In genomic region chr2:152393225-152394017, GRCm38 (mm10) we compare ENCODE assay signal across 9 mouse cellular contexts. TPM values are rescaled to one million over a fixed set of nuclear protein-coding genes. Genes with fewer than 3 reads are reported as not detected.
A peak's percentile ranks its signal among the peaks of the same experiment; 100 is the strongest.
DNase-seq lines count a peak whose midpoint lies in the region; ATAC-seq and TF ChIP-seq lines count a peak whose summit lies in the region.
"Had no signal": no experiment of that assay in that cellular context is flagged by ENCODE, and none has a peak within 500 bp of the region (broad histone marks: within the 10 kb centered on the region; RNA-seq: fewer than 3 reads in every experiment).

No protein-coding gene starts in this region.

- peak overlapping the region; percentile 60 to 61 for H3K27ac ChIP-seq in heart, embryonic 14.5 days (replicated peaks in 1 of 2; ENCODE audit: control insufficient read depth in 1 of 2, insufficient read depth in 1 of 2, low read depth in 2 of 2, low read length in 2 of 2)
- peak overlapping the region; percentile 47 for H3K27ac ChIP-seq in ES-Bruce4 (ENCODE audit: insufficient read depth, low read length)
- 0 out of 2 replicates have a peak overlapping the region, but pooled peaks have one; percentile 31 for H3K27ac ChIP-seq in forebrain, embryonic 12.5 days
- no peak overlapping the region for H3K27ac ChIP-seq in midbrain, embryonic 11.5 days (ENCODE audit: low read depth, low read length)
- no peak overlapping the region for H3K27ac ChIP-seq in lung, postnatal 0 days (ENCODE audit: low read length)

- H3K9me3 ChIP-seq in heart, embryonic 14.5 days (ENCODE audit: control insufficient read depth, low read length): no peaks in the 10 kb centered on the region
- no peaks in the 10 kb centered on the region for H3K9me3 ChIP-seq in ES-Bruce4 (replicated peaks; ENCODE audit: control insufficient read depth, insufficient read depth, low read length, poor library complexity, severe bottlenecking)
- no peaks in the 10 kb centered on the region for H3K9me3 ChIP-seq in forebrain, embryonic 12.5 days
- H3K9me3 ChIP-seq in midbrain, embryonic 11.5 days (ENCODE audit: control insufficient read depth, low read length): no peaks in the 10 kb centered on the region
- no peaks in the 10 kb centered on the region for H3K9me3 ChIP-seq in lung, postnatal 0 days (ENCODE audit: low read length)

- TF ChIP-seq EP300 in ES-Bruce4 (IDR thresholded peaks at IDR 0.05; ENCODE audit: insufficient read depth, low read depth, low read length): no peak
- TF ChIP-seq EP300 in lung, postnatal 0 days (IDR thresholded peaks at IDR 0.05): no peak

- H3K27me3 ChIP-seq in heart, embryonic 14.5 days (ENCODE audit: control insufficient read depth, insufficient read depth, low read length): no peaks in the 10 kb centered on the region
- no peaks in the 10 kb centered on the region for H3K27me3 ChIP-seq in ES-Bruce4 (ENCODE audit: control insufficient read depth, insufficient read depth, low read length, poor library complexity, severe bottlenecking)
- H3K27me3 ChIP-seq in forebrain, embryonic 12.5 days: no peaks in the 10 kb centered on the region
- H3K27me3 ChIP-seq in midbrain, embryonic 11.5 days (ENCODE audit: control insufficient read depth, insufficient read depth, low read length): no peaks in the 10 kb centered on the region
- H3K27me3 ChIP-seq in lung, postnatal 0 days (replicated peaks; ENCODE audit: insufficient read depth, low read length): no peaks in the 10 kb centered on the region

- 47% methylated on average over 9 of the region's 9 CpGs for WGBS in heart, embryonic 14.5 days
- WGBS in forebrain, embryonic 12.5 days: 53% methylated on average over 9 of the region's 9 CpGs
- 45% methylated on average over 9 of the region's 9 CpGs for WGBS in midbrain, embryonic 11.5 days
- WGBS in lung, postnatal 0 days: 41% methylated on average over 9 of the region's 9 CpGs

- H3K4me3 ChIP-seq in heart, embryonic 14.5 days (ENCODE audit: control insufficient read depth in 1 of 2, insufficient read depth in 1 of 2, low read depth in 1 of 2, low read length in 2 of 2): no peak overlapping the region; a peak in 1 of 4 replicates
- no peak overlapping the region for H3K4me3 ChIP-seq in ES-Bruce4 (ENCODE audit: low read depth, low read length)
- H3K4me3 ChIP-seq in forebrain, embryonic 12.5 days (replicated peaks): peak overlapping the region; percentile 90; the same call in 1 of the 2 replicates
- H3K4me3 ChIP-seq in midbrain, embryonic 11.5 days (ENCODE audit: low read depth, low read length): no peak overlapping the region
- no peak overlapping the region for H3K4me3 ChIP-seq in lung, postnatal 0 days (ENCODE audit: low read depth, low read length)

- H3K4me1 ChIP-seq in heart, embryonic 14.5 days (ENCODE audit: control insufficient read depth in 2 of 2, insufficient read depth in 2 of 2, low read length in 2 of 2): peaks cover 14 to 28% of the 10 kb centered on the region in 2 experiments
- H3K4me1 ChIP-seq in ES-Bruce4 (ENCODE audit: control insufficient read depth, insufficient read depth, low read length): peaks cover 9% of the 10 kb centered on the region
- peaks cover 31% of the 10 kb centered on the region for H3K4me1 ChIP-seq in forebrain, embryonic 12.5 days
- peaks cover 21% of the 10 kb centered on the region for H3K4me1 ChIP-seq in midbrain, embryonic 11.5 days (ENCODE audit: control insufficient read depth, insufficient read depth, low read length)
- no peaks in the 10 kb centered on the region for H3K4me1 ChIP-seq in lung, postnatal 0 days (ENCODE audit: insufficient read depth, low read depth, low read length)

- intact Hi-C loops in heart, postnatal 25 days (cut with DNase I): loop anchor here (1.0 kb wide), 1 partner anchor 44 kb away; no protein-coding TSS in a partner anchor

- peak overlapping the region; percentile 97 for H3K4me2 ChIP-seq in heart, embryonic 14.5 days (ENCODE audit: low read length)
- H3K4me2 ChIP-seq in forebrain, embryonic 12.5 days: peak overlapping the region; percentile 66
- H3K4me2 ChIP-seq in midbrain, embryonic 11.5 days: no peak overlapping the region
- no peak overlapping the region for H3K4me2 ChIP-seq in lung, postnatal 0 days (replicated peaks; ENCODE audit: low read depth, low read length)

- peak overlapping the region; percentile 41; the same call in 1 of the 2 replicates for H3K9ac ChIP-seq in heart, embryonic 14.5 days (ENCODE audit: low read length)
- H3K9ac ChIP-seq in ES-Bruce4 (ENCODE audit: low read depth, poor library complexity, severe bottlenecking): no peak overlapping the region
- no peak overlapping the region for H3K9ac ChIP-seq in forebrain, embryonic 12.5 days
- H3K9ac ChIP-seq in midbrain, embryonic 11.5 days (ENCODE audit: low read length): no peak overlapping the region
- H3K9ac ChIP-seq in lung, postnatal 0 days (replicated peaks; ENCODE audit: low read depth): no peak overlapping the region

- TF ChIP-seq CTCF in ES-Bruce4 (IDR thresholded peaks at IDR 0.05; ENCODE audit: low read depth, low read length): no peak
- no peak for TF ChIP-seq CTCF in lung, postnatal 0 days (IDR thresholded peaks at IDR 0.05)

- no peak for DNase-seq in heart, postnatal 25 days (ENCODE audit: low spot score)
- peak; percentile 79 for DNase-seq in midbrain, embryonic 11.5 days (ENCODE audit: low spot score, missing footprints)
- DNase-seq in natural killer cell, adult 2 months (ENCODE audit: low spot score in 2 of 2): no peak
- no peak for DNase-seq in lung, postnatal 0 days (ENCODE audit: low spot score)
- DNase-seq in embryo, embryonic 10 days (ENCODE audit: low spot score): no peak

- no peak for ATAC-seq in heart, embryonic 14.5 days (ENCODE audit: insufficient number of reproducible peaks, insufficient read depth, low FRiP score, low read depth)
- no peak for ATAC-seq in forebrain, embryonic 12.5 days (ENCODE audit: low FRiP score)
- ATAC-seq in midbrain, embryonic 11.5 days (ENCODE audit: low FRiP score): no peak
- ATAC-seq in lung, postnatal 0 days: no peak

- no peak for TF ChIP-seq POLR2A in ES-Bruce4 (IDR thresholded peaks at IDR 0.05; ENCODE audit: insufficient read depth, low read length)

- H3K36me3 ChIP-seq in heart, embryonic 14.5 days (ENCODE audit: control insufficient read depth, insufficient read depth, low read length): peaks cover 17% of the 10 kb centered on the region
- H3K36me3 ChIP-seq in ES-Bruce4 (ENCODE audit: control insufficient read depth, insufficient read depth, low read length, poor library complexity, severe bottlenecking): no peaks in the 10 kb centered on the region
- H3K36me3 ChIP-seq in forebrain, embryonic 12.5 days (replicated peaks): peaks cover 7% of the 10 kb centered on the region
- H3K36me3 ChIP-seq in midbrain, embryonic 11.5 days (ENCODE audit: control insufficient read depth, insufficient read depth, low read length): no peaks in the 10 kb centered on the region
- no peaks in the 10 kb centered on the region for H3K36me3 ChIP-seq in lung, postnatal 0 days (ENCODE audit: insufficient read depth, low read length)

RNA-seq across cellular contexts. Expression of gene Sox12, which starts 4.4 kb away (rescaled TPM):
- 13.1 and 15.0 TPM in 2 replicates for polyA plus RNA-seq in heart, embryonic 14.5 days (2014; fragmentation: Nextera tagmentation; extraction: Ambion mirVana)
- 1 to 10 TPM; 9.5 to 9.7 TPM for total RNA-seq in heart, postnatal 25 days (2021)
- polyA plus RNA-seq in ES-Bruce4 (2011; ENCODE audit: insufficient read depth, insufficient read length, low read depth, missing spikeins): 27.5 and 31.3 TPM in 2 replicates
- polyA plus RNA-seq in forebrain, embryonic 12.5 days (2016; fragmentation: Nextera tagmentation; extraction: Ambion mirVana): 16.3 and 19.3 TPM in 2 replicates
- polyA plus RNA-seq in midbrain, embryonic 11.5 days (2014; fragmentation: Nextera tagmentation; extraction: Ambion mirVana): 16.9 and 17.8 TPM in 2 replicates
- 3.5 and 3.9 TPM in 2 replicates for polyA plus RNA-seq in lung, postnatal 0 days (2015; fragmentation: Nextera tagmentation; extraction: Ambion mirVana)
- total RNA-seq: CH12.LX had no signal

RNA-seq across cellular contexts. Expression of gene Nrsn2, which starts 17.0 kb away (rescaled TPM):
- polyA plus RNA-seq in heart, embryonic 14.5 days (2014; fragmentation: Nextera tagmentation; extraction: Ambion mirVana): 2.2 and 3.8 TPM in 2 replicates
- not detected for total RNA-seq in heart, postnatal 25 days (2021)
- polyA plus RNA-seq in ES-Bruce4 (2011; ENCODE audit: insufficient read depth, insufficient read length, low read depth, missing spikeins): 1.1 TPM in 1 of 2 replicates, not detected in the other
- polyA plus RNA-seq in forebrain, embryonic 12.5 days (2016; fragmentation: Nextera tagmentation; extraction: Ambion mirVana): 11.1 and 12.4 TPM in 2 replicates
- 5.3 and 6.2 TPM in 2 replicates for polyA plus RNA-seq in midbrain, embryonic 11.5 days (2014; fragmentation: Nextera tagmentation; extraction: Ambion mirVana)
- polyA plus RNA-seq in lung, postnatal 0 days (2015; fragmentation: Nextera tagmentation; extraction: Ambion mirVana): not detected in 2 replicates
- total RNA-seq: CH12.LX had no signal

RNA-seq across cellular contexts. Expression of gene Zcchc3, which starts 21.4 kb away (rescaled TPM):
- 35.7 and 36.1 TPM in 2 replicates for polyA plus RNA-seq in heart, embryonic 14.5 days (2014; fragmentation: Nextera tagmentation; extraction: Ambion mirVana)
- 10 to 100 TPM in 1 of 2 experiments, 1 to 10 TPM in 1; 9.7 to 10.1 TPM for total RNA-seq in heart, postnatal 25 days (2021)
- polyA plus RNA-seq in ES-Bruce4 (2011; ENCODE audit: insufficient read depth, insufficient read length, low read depth, missing spikeins): 26.7 and 30.6 TPM in 2 replicates
- polyA plus RNA-seq in forebrain, embryonic 12.5 days (2016; fragmentation: Nextera tagmentation; extraction: Ambion mirVana): 55.2 and 55.9 TPM in 2 replicates
- polyA plus RNA-seq in midbrain, embryonic 11.5 days (2014; fragmentation: Nextera tagmentation; extraction: Ambion mirVana): 52.0 and 55.0 TPM in 2 replicates
- 17.3 TPM in 2 replicates for polyA plus RNA-seq in lung, postnatal 0 days (2015; fragmentation: Nextera tagmentation; extraction: Ambion mirVana)
- total RNA-seq: CH12.LX had no signal

RNA-seq across cellular contexts. Expression of gene 6820408C15Rik, which starts 22.0 kb away (rescaled TPM):
- 1.8 and 2.3 TPM in 2 replicates for polyA plus RNA-seq in heart, embryonic 14.5 days (2014; fragmentation: Nextera tagmentation; extraction: Ambion mirVana)
- 1 to 10 TPM; 2.8 to 3.0 TPM for total RNA-seq in heart, postnatal 25 days (2021)
- not detected in 2 replicates for polyA plus RNA-seq in ES-Bruce4 (2011; ENCODE audit: insufficient read depth, insufficient read length, low read depth, missing spikeins)
- polyA plus RNA-seq in forebrain, embryonic 12.5 days (2016; fragmentation: Nextera tagmentation; extraction: Ambion mirVana): 1.2 and 1.7 TPM in 2 replicates
- 0.40 and 0.93 TPM in 2 replicates for polyA plus RNA-seq in midbrain, embryonic 11.5 days (2014; fragmentation: Nextera tagmentation; extraction: Ambion mirVana)
- polyA plus RNA-seq in lung, postnatal 0 days (2015; fragmentation: Nextera tagmentation; extraction: Ambion mirVana): 10.7 and 14.6 TPM in 2 replicates
- total RNA-seq: CH12.LX had no signal

RNA-seq across cellular contexts. Expression of gene Trib3, which starts 49.6 kb away (rescaled TPM):
- 1.8 and 1.9 TPM in 2 replicates for polyA plus RNA-seq in heart, embryonic 14.5 days (2014; fragmentation: Nextera tagmentation; extraction: Ambion mirVana)
- total RNA-seq in heart, postnatal 25 days (2021): 1 to 10 TPM; 2.2 to 3.0 TPM
- polyA plus RNA-seq in ES-Bruce4 (2011; ENCODE audit: insufficient read depth, insufficient read length, low read depth, missing spikeins): 11.4 and 12.3 TPM in 2 replicates
- polyA plus RNA-seq in forebrain, embryonic 12.5 days (2016; fragmentation: Nextera tagmentation; extraction: Ambion mirVana): 1.6 and 2.8 TPM in 2 replicates
- 1.1 and 1.2 TPM in 2 replicates for polyA plus RNA-seq in midbrain, embryonic 11.5 days (2014; fragmentation: Nextera tagmentation; extraction: Ambion mirVana)
- polyA plus RNA-seq in lung, postnatal 0 days (2015; fragmentation: Nextera tagmentation; extraction: Ambion mirVana): 5.7 and 6.7 TPM in 2 replicates

Comparison
In these comparisons a context has a peak if more than half of its experiments do, and no peak if none do; other contexts are left out.
1. H3K27ac ChIP-seq: peak in heart, embryonic 14.5 days (2 of 2), ES-Bruce4 (single experiment) and forebrain, embryonic 12.5 days (single experiment); none in midbrain, embryonic 11.5 days (single experiment) and lung, postnatal 0 days (single experiment).
2. H3K4me2 ChIP-seq: peak in heart, embryonic 14.5 days (single experiment) and forebrain, embryonic 12.5 days (single experiment); none in midbrain, embryonic 11.5 days (single experiment) and lung, postnatal 0 days (single experiment).